Mouse (Mus musculus) neural tube, embryonic 11.5 days (tissue): ENCODE data around the gene Angptl3. TPM values are rescaled to one million over a fixed set of nuclear protein-coding genes. Genes with fewer than 3 reads are reported as not detected.

Experiments
- ATAC-seq: fragments of 200-750 bp; cut with Nextera tagmentation; 2 replicates; pipeline ENCODE4 v1.8.0; 2017; ENCODE audit warnings: moderate number of reproducible peaks, mild to moderate bottlenecking, moderate TSS enrichment, moderate library complexity; ENCODE audit not compliant: insufficient read depth, low FRiP score, low TSS enrichment
- DNase-seq: peaks from one replicate; pipeline ENCODE4 v3.0.0-alpha.2; 2015; ENCODE audit warnings: low spot score
- H3K27ac ChIP-seq: fragments of 300-500 bp; sonication (generic); 2 replicates; pipeline ENCODE4 v1.5.1; 2014; ENCODE audit warnings: low read depth, mild to moderate bottlenecking, low read length
- H3K27me3 ChIP-seq: fragments of 300-500 bp; sonication (generic); 2 replicates; pipeline ENCODE4 v1.6.1; 2014; ENCODE audit warnings: mild to moderate bottlenecking, low read length, mixed read lengths; ENCODE audit not compliant: control insufficient read depth, insufficient read depth
- H3K36me3 ChIP-seq: fragments of 300-500 bp; sonication (generic); 2 replicates; pipeline ENCODE4 v1.6.1; 2014; ENCODE audit warnings: mild to moderate bottlenecking, low read length, moderate library complexity, mixed read lengths; ENCODE audit not compliant: control insufficient read depth, insufficient read depth
- H3K4me1 ChIP-seq: fragments of 300-500 bp; sonication (generic); 2 replicates; pipeline ENCODE4 v1.6.1; 2014; ENCODE audit warnings: low read length, mixed read lengths; ENCODE audit not compliant: control insufficient read depth, insufficient read depth
- H3K4me2 ChIP-seq: fragments of 300-500 bp; sonication (generic); 2 replicates; pipeline ENCODE4 v1.6.1; 2014; ENCODE audit warnings: low read depth, mild to moderate bottlenecking, moderate library complexity
- H3K4me3 ChIP-seq: fragments of 300-500 bp; sonication (generic); 2 replicates; pipeline ENCODE4 v1.5.1; 2014; ENCODE audit warnings: low read depth, low read length
- H3K9ac ChIP-seq: fragments of 300-500 bp; sonication (generic); 2 replicates; pipeline ENCODE4 v1.6.1; 2014; ENCODE audit warnings: mild to moderate bottlenecking, low read length
- H3K9me3 ChIP-seq: fragments of 300-500 bp; sonication (generic); 2 replicates; pipeline ENCODE4 v1.6.1; 2016; ENCODE audit warnings: low read length; ENCODE audit not compliant: control insufficient read depth
- WGBS: fragments of 180-500 bp; shearing (Covaris S2); extraction: QIAGEN DNeasy Blood & Tissue Kit; methylation state at CpG from one replicate; pipeline ENCODE4 v1.1.7; 2014; 5-methylcytosine and 5-hydroxymethylcytosine counted together
- polyA plus RNA-seq: library from polyadenylated mRNA; unstranded; fragments of >200 nt; fragmentation: Nextera tagmentation; extraction: Ambion mirVana; gene quantifications from 2 replicates; pipeline ENCODE4 v1.2.1, GENCODE M21; 2014

Gene Angptl3
- polyA plus RNA-seq, result 0.58 and 1.3 TPM in 2 replicates

DNA sequence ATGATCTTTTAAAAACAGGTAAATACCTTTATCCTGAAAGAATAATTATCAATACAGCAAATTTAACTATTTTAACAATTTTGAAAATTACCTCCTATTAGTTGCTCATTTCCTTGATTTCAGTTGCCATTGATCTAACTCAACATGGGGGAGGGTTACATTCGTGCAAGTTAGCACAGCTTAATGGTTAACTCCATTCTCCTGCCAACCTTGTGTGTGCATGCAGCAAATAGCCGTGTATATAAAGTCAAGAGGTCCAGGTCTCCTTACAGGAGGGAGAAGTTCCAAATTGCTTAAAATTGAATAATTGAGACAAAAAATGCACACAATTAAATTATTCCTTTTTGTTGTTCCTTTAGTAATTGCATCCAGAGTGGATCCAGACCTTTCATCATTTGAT is at the start of gene Angptl3:
Gene Angptl3 (plus strand): TSS at position 269 of the 400 bp plus-strand sequence.
- H3K27ac ChIP-seq, result no peak within 1 kb of the TSS
- ATAC-seq, result no peak
- no peak within 1 kb of the TSS for H3K4me3 ChIP-seq
- no peaks in the 10 kb centered on the region for H3K4me1 ChIP-seq
- H3K9ac ChIP-seq, result no peak within 1 kb of the TSS
- no peak for DNase-seq
- H3K27me3 ChIP-seq, result no peaks in the 10 kb centered on the region
- no peaks in the 10 kb centered on the region for H3K9me3 ChIP-seq
- 75% methylated on average over 2 of the region's 2 CpGs for WGBS
- no peak within 1 kb of the TSS for H3K4me2 ChIP-seq
- no peaks in the 10 kb centered on the region for H3K36me3 ChIP-seq

DNA sequence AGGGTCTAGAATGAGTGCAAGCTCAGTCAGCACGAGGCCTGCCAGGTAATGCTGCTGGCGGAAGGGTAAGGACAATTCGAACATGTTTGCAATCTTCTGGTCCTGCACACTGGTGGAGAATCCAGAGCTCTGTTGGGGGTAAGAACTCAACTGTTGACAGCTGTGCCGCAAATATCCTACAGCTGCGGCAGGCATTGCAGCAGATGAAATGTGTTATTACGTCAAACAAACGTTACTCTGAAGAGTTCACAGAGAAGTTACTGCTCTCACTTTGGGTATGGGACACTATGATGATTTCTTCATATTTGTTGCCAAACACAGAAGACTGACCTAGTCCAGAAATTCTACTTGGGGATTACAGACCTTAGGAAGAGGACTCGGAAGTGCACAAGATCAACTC is 46.1 kb upstream of the Angptl3 start:
- Histone ChIP-seq H3K36me3 (peaks cover 4% of the 10 kb centered on the region; the same call in 1 of the 2 replicates), H3K9ac (no peak overlapping the region), H3K4me3 (no peak overlapping the region), H3K27me3 (no peaks in the 10 kb centered on the region), H3K4me2 (no peak overlapping the region), H3K4me1 (no peaks in the 10 kb centered on the region), H3K9me3 (no peaks in the 10 kb centered on the region), H3K27ac (no peak overlapping the region)
- ATAC-seq, result no peak
- WGBS, result 88% methylated on average over 8 of the region's 8 CpGs
- no peak for DNase-seq

DNA sequence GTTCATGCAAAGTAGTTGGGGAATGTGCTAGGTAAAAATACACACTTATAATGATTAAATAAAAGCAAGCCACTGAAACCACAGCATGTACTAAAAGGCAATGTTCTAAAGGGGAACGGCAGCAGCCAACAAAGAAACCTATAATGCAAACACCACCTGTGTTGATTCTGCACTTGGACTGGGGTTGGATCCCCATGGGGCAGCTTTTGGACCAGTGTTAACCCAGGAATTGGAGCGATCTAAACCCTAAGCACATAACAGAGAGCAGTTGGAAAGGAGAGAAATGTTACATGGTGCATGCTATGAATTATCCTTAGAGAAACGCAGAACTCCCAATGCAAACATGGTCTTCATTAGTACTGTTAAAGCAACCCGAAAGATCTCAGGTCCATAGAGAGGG is 37.3 kb upstream of the Angptl3 start:
- no peaks in the 10 kb centered on the region for H3K27me3 ChIP-seq
- ATAC-seq (no peak), DNase-seq (no peak)
- no peak overlapping the region for H3K27ac ChIP-seq
- no peaks in the 10 kb centered on the region for H3K4me1 ChIP-seq
- H3K9ac ChIP-seq, result no peak overlapping the region
- no peaks in the 10 kb centered on the region; the same call in 1 of the 2 replicates for H3K36me3 ChIP-seq
- H3K4me3 ChIP-seq, result no peak overlapping the region
- H3K9me3 ChIP-seq, result no peaks in the 10 kb centered on the region
- no peak overlapping the region for H3K4me2 ChIP-seq
- 77% methylated on average over 4 of the region's 4 CpGs for WGBS

DNA sequence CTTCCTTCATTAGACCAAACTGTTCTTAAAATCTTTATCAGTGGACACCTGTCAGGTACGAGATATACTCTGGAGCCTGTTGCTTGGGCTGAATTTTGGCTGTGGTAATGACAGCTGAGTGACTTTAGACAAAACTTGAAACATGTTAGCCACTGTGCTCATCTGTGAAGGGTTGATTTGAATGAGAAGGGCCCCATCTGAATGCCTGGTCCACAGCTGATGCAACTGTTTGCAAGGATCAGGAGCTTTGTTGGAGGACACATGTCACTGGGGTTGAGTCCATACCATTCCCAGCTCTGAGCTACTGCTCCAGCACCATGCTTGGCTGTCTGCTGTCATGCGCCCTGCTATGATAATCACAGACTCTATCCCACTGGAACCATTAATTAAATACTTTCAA is 25.2 kb upstream of the Angptl3 start:
- DNase-seq (no peak), ATAC-seq (no peak)
- H3K36me3 ChIP-seq, result peaks cover 2% of the 10 kb centered on the region; the same call in 1 of the 2 replicates
- no peak overlapping the region for H3K4me2 ChIP-seq
- WGBS, result 90% methylated on average over 2 of the region's 2 CpGs
- H3K9me3 ChIP-seq, result no peaks in the 10 kb centered on the region
- H3K4me3 ChIP-seq, result no peak overlapping the region
- no peak overlapping the region for H3K9ac ChIP-seq
- H3K27me3 ChIP-seq, result no peaks in the 10 kb centered on the region
- no peak overlapping the region for H3K27ac ChIP-seq
- no peaks in the 10 kb centered on the region for H3K4me1 ChIP-seq

DNA sequence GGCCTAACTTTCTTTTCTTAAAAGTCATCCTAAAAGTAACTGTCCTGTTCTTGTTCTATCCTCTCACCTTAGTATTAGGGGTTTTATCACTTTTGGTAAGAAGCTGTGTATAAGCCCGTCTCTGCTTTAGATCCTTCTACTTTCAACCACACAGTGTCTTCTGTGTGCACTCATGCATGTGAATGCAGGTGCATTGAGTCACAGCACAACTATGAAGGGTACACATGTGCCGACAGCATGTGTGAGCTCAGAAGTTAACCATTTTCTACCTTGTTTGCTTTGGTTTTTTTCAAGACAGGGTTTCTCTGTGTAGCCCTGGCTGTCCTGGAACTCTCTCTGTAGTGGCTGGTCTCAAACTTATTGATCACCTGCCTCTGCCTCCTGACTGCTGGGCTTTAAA is 24.4 kb upstream of the Angptl3 start:
- Histone ChIP-seq H3K36me3 (peaks cover 2% of the 10 kb centered on the region; the same call in 1 of the 2 replicates), H3K4me1 (no peaks in the 10 kb centered on the region), H3K4me2 (no peak overlapping the region), H3K4me3 (no peak overlapping the region), H3K27ac (no peak overlapping the region), H3K9me3 (no peaks in the 10 kb centered on the region), H3K27me3 (no peaks in the 10 kb centered on the region), H3K9ac (no peak overlapping the region)
- ATAC-seq (no peak), DNase-seq (no peak)
- 86% methylated on average over 2 of the region's 2 CpGs for WGBS

DNA sequence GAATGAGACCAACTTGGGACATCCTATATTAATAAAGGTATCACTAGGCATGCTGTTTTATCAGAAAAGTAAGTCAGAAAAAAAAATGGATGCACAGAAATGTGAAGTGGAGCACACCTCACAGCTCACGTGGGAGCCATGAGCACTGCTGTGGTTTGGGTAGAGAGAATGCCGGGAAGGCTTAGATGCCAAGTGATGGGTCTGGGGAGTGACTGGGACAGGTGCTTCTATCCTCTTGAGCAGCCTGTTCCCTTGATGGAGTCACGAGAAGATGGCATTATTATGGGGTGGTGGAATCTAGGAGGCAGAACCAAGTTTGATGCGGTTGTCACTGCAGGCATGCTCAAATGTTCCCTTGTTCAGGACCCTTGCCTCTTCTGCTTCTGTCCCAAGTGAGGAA is 19.7 kb upstream of the Angptl3 start:
- ATAC-seq, result no peak
- Histone ChIP-seq H3K4me2 (no peak overlapping the region), H3K9ac (no peak overlapping the region), H3K36me3 (no peaks in the 10 kb centered on the region), H3K4me1 (no peaks in the 10 kb centered on the region), H3K27me3 (no peaks in the 10 kb centered on the region), H3K27ac (no peak overlapping the region), H3K9me3 (no peaks in the 10 kb centered on the region), H3K4me3 (no peak overlapping the region)
- no peak for DNase-seq
- 89% methylated on average over 4 of the region's 4 CpGs for WGBS

DNA sequence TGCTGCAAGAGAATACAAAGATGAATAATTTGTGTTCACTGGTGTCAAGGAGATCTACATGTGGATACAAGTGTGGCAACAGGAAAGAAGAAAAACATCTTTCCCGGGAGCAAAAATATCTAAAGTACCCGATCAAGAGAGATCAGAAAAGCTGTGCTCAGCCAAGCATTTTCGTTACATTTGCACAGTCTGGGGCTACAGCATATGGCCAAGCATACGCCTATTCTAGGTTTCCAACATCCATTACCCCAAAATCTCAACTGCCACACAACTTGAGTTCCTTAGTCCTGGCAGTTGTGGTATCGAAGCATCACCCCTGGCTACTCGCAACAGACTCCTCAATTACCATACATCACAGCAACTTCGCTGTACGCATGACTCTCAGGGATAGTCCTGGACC is 8.5 kb upstream of the Angptl3 start:
- no peak for ATAC-seq
- WGBS, result 95% methylated on average over 8 of the region's 8 CpGs

DNA sequence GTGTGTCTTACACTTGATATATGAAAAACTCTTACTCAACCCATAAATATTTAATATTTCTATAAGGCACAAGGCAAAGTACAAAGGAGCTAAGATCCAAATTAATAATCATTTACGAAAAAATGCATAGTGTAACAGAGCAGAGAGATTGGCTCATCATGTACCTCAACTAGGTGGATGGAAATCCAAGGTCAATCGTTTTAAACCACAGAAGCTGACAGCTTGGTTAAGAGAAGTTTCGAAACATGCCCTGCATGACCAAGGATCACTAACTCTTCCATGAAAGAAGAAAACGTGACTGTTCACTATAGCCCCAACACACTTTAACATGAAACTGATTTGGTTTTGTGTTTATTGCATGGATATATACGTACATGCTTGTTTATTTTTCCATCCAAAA is 2.4 kb upstream of the Angptl3 start:
- Histone ChIP-seq H3K4me1 (no peaks in the 10 kb centered on the region), H3K27me3 (no peaks in the 10 kb centered on the region), H3K9me3 (no peaks in the 10 kb centered on the region), H3K36me3 (no peaks in the 10 kb centered on the region), H3K27ac (no peak overlapping the region), H3K4me3 (no peak overlapping the region), H3K4me2 (no peak overlapping the region), H3K9ac (no peak overlapping the region)
- no peak for DNase-seq
- ATAC-seq, result no peak
- WGBS, result 94% methylated on average over 5 of the region's 5 CpGs

More for the DNA sequence above, 8.5 kb upstream of the Angptl3 start:
- Histone ChIP-seq H3K4me2 (no peak overlapping the region), H3K4me1 (no peaks in the 10 kb centered on the region), H3K27ac (no peak overlapping the region), H3K4me3 (no peak overlapping the region), H3K36me3 (no peaks in the 10 kb centered on the region), H3K9ac (no peak overlapping the region), H3K27me3 (no peaks in the 10 kb centered on the region), H3K9me3 (no peaks in the 10 kb centered on the region)
- no peak for DNase-seq

DNA sequence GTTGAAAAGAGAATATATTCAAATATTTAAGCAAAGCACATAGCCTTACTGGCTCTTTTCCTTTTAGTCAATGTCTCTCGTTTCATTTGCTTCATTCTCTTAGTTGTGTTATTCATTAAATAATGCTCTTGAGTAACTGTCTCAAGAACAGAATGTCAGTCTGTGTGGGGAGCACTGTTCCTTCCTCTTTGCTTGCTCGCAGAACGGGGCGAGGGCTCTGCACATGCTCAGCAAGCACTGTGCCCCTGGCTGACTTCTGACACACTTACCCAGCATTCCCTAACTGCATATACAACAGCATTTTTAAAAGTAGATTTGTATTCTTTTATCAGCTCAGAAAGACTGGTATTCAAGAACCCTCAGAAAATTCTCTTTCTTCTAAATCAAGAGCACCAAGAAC is 2.2 kb downstream of the Angptl3 start:
- Histone ChIP-seq H3K4me3 (no peak overlapping the region), H3K27me3 (no peaks in the 10 kb centered on the region), H3K4me2 (no peak overlapping the region), H3K4me1 (no peaks in the 10 kb centered on the region), H3K36me3 (no peaks in the 10 kb centered on the region), H3K27ac (no peak overlapping the region), H3K9ac (no peak overlapping the region), H3K9me3 (no peaks in the 10 kb centered on the region)
- WGBS, result 87% methylated on average over 4 of the region's 4 CpGs
- DNase-seq (no peak), ATAC-seq (no peak)
